Mouse (Mus musculus) small intestine, adult 2 months (tissue): ENCODE data around the gene Mgat4d.

Source experiments
- CTCF ChIP-seq: fragments of 200-500 bp; IDR thresholded peaks from 2 replicates; pipeline ENCODE4 v1.5.1; 2012; ENCODE audit warnings: low read depth, mild to moderate bottlenecking, control low read depth, inconsistent platforms, low read length, moderate library complexity, mixed read lengths; ENCODE audit not compliant: insufficient replicate concordance, insufficient read length; ENCODE audit errors: extremely low read depth
- POLR2A ChIP-seq: fragments of 200-500 bp; IDR thresholded peaks from 2 replicates; pipeline ENCODE4 v1.6.1; 2012; ENCODE audit warnings: low read depth, mild to moderate bottlenecking, control low read depth, inconsistent platforms, low read length, moderate library complexity

DNA sequence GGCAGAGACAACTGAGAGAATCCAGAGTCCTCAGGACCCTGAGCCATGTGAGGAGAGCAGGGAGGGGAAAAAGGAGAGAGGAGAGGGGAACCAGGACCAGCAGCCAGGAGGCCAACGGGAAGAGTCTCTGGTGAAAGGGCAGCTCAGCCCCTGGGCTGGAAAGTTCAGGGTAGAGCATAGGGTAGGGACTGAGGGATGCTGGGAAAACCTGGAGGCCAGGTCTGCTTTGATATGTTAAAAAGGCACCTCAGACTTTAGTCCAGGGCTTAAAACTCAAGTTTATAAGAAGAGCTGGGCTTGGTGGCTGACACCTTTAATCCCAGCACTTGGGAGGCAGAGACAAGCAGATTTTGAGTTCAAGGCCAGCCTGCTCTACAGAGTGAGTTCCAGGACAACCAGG is 44.2 kb downstream of the Mgat4d start:
- no peak for TF ChIP-seq POLR2A
- TF ChIP-seq CTCF = no peak
